Mouse (Mus musculus) spleen, adult 2 months (tissue): ENCODE measurements around the gene Pitpnm3.

ENCODE experiments used
- CTCF ChIP-seq: fragments of 200-500 bp; IDR thresholded peaks from 2 replicates; pipeline ENCODE4 v1.5.1; 2011; ENCODE audit warnings: mild to moderate bottlenecking, inconsistent platforms; ENCODE audit not compliant: insufficient read depth, insufficient read length, insufficient replicate concordance; ENCODE audit errors: extremely low read depth
- POLR2A ChIP-seq: fragments of 200-500 bp; IDR thresholded peaks from 2 replicates; pipeline ENCODE4 v1.6.1; 2011; ENCODE audit warnings: low read depth, low read length, inconsistent platforms

DNA sequence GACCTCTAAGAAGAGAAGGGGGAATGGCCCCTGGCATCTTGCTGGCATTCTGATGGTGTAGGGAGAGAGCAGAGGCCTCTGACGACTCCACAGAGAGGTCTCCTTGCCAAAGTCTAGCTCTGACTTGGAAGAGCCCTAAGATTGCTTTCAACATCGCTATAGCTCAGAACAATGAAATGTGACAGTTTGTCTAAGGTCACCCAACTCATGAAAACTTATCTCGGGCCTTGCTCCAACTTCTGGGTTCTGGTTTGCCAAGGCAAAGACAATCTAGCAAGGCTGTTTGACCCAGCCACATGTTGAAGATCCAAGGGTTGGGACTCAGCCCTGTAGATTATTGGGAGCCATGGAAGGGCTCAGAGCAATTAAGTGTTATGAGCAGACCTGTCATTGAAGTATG, 91.3 kb downstream of the Pitpnm3 start:
- TF ChIP-seq CTCF (no peak), POLR2A (no peak)
